Mouse (Mus musculus): ENCODE data around the gene Meis2.

Meis2 gene

GRCm38 (mm10) chr2:116061401-116062021 lies 4.1 kb downstream of the Meis2 start:
- no peak for TF ChIP-seq GATA4 (IDR thresholded peaks at IDR 0.05; ENCODE audit: insufficient replicate concordance, low read length)

GRCm38 (mm10) chr2:116060701-116061400 lies 4.8 kb downstream of the Meis2 start:
- no peak for TF ChIP-seq GATA4 (IDR thresholded peaks at IDR 0.05; ENCODE audit: insufficient replicate concordance, low read length)

GRCm38 (mm10) chr2:116060210-116060609 lies 5.4 kb downstream of the Meis2 start:
- TF ChIP-seq GATA4 (IDR thresholded peaks at IDR 0.05; ENCODE audit: insufficient replicate concordance, low read length), result no peak

GRCm38 (mm10) chr2:116059661-116060060 lies 6.0 kb downstream of the Meis2 start:
- no peak for TF ChIP-seq GATA4 (IDR thresholded peaks at IDR 0.05; ENCODE audit: insufficient replicate concordance, low read length)

- no peak for TF ChIP-seq GATA4 (IDR thresholded peaks at IDR 0.05; ENCODE audit: insufficient replicate concordance, low read length)
Measured at GRCm38 (mm10) chr2:116059066-116059465, 6.6 kb downstream of the Meis2 start.

GRCm38 (mm10) chr2:116058511-116058910 lies 7.1 kb downstream of the Meis2 start:
- TF ChIP-seq GATA4 (IDR thresholded peaks at IDR 0.05; ENCODE audit: insufficient replicate concordance, low read length), result no peak

- TF ChIP-seq GATA4 (IDR thresholded peaks at IDR 0.05; ENCODE audit: insufficient replicate concordance, low read length), result no peak
Measured at GRCm38 (mm10) chr2:116056826-116057225, 8.8 kb downstream of the Meis2 start.

GRCm38 (mm10) chr2:116055686-116056620 lies 9.7 kb downstream of the Meis2 start:
- no peak for TF ChIP-seq GATA4 (IDR thresholded peaks at IDR 0.05; ENCODE audit: insufficient replicate concordance, low read length)

- no peak for TF ChIP-seq GATA4 (IDR thresholded peaks at IDR 0.05; ENCODE audit: insufficient replicate concordance, low read length)
Measured at GRCm38 (mm10) chr2:116053931-116054330, 11.7 kb downstream of the Meis2 start.

GRCm38 (mm10) chr2:116052688-116053421 lies 12.8 kb downstream of the Meis2 start:
- TF ChIP-seq GATA4 (IDR thresholded peaks at IDR 0.05; ENCODE audit: insufficient replicate concordance, low read length), result no peak; the same call in 1 of the 2 replicates

- no peak for TF ChIP-seq GATA4 (IDR thresholded peaks at IDR 0.05; ENCODE audit: insufficient replicate concordance, low read length)
Measured at GRCm38 (mm10) chr2:116051906-116052614, 13.6 kb downstream of the Meis2 start.

GRCm38 (mm10) chr2:116049710-116050109 lies 15.9 kb downstream of the Meis2 start:
- peak; percentile 89 for TF ChIP-seq GATA4 (IDR thresholded peaks at IDR 0.05; ENCODE audit: insufficient replicate concordance, low read length)

- TF ChIP-seq GATA4 (IDR thresholded peaks at IDR 0.05; ENCODE audit: insufficient replicate concordance, low read length), result no peak
Measured at GRCm38 (mm10) chr2:116047365-116047764, 18.3 kb downstream of the Meis2 start.

GRCm38 (mm10) chr2:116045048-116045447 lies 20.6 kb downstream of the Meis2 start:
- TF ChIP-seq GATA4 (IDR thresholded peaks at IDR 0.05; ENCODE audit: insufficient replicate concordance, low read length), result no peak

Data from liver, adult (tissue).